ENCODE assay signal across 13 mouse cellular contexts in genomic region chr3:135628000-135628705, GRCm38 (mm10).
DNase-seq lines count a peak whose midpoint lies in the region; ATAC-seq and TF ChIP-seq lines count a peak whose summit lies in the region.
"Had no signal": no experiment of that assay in that cellular context is flagged by ENCODE, and none has a peak within 500 bp of the region (broad histone marks: within the 10 kb centered on the region; RNA-seq: fewer than 3 reads in every experiment).

No protein-coding gene starts in this region.

- peaks cover 10 to 26% of the 10 kb centered on the region in 2 experiments; a peak in 3 of 4 replicates for H3K4me1 ChIP-seq in heart, embryonic 14.5 days (ENCODE audit: control insufficient read depth in 2 of 2, insufficient read depth in 2 of 2, low read length in 2 of 2)
- H3K4me1 ChIP-seq in lung, embryonic 16.5 days (replicated peaks; ENCODE audit: control insufficient read depth, insufficient read depth, low read length) = peaks cover 3% of the 10 kb centered on the region; the same call in 1 of the 2 replicates
- H3K4me1 ChIP-seq in intestine, postnatal 0 days (replicated peaks; ENCODE audit: control insufficient read depth, insufficient read depth, low read length) = no peaks in the 10 kb centered on the region
- no peaks in the 10 kb centered on the region; the same call in 1 of the 2 replicates for H3K4me1 ChIP-seq in forebrain, embryonic 10.5 days

- peaks cover 61% of the 10 kb centered on the region for H3K36me3 ChIP-seq in heart, embryonic 14.5 days (ENCODE audit: control insufficient read depth, insufficient read depth, low read length)
- 0 out of 2 replicates have a peak, but pooled peaks cover 3% of the 10 kb centered on the region for H3K36me3 ChIP-seq in lung, embryonic 16.5 days (ENCODE audit: control insufficient read depth, insufficient read depth, low read length)
- peaks cover 36% of the 10 kb centered on the region for H3K36me3 ChIP-seq in intestine, postnatal 0 days (ENCODE audit: control insufficient read depth, insufficient read depth)
- H3K36me3 ChIP-seq in forebrain, embryonic 10.5 days (replicated peaks) = peaks cover 28% of the 10 kb centered on the region
- H3K36me3 ChIP-seq: liver, embryonic 13.5 days had no signal

- 66% methylated on average over 9 of the region's 9 CpGs for WGBS in heart, embryonic 14.5 days
- 82% methylated on average over 9 of the region's 9 CpGs for WGBS in lung, embryonic 16.5 days
- WGBS in intestine, postnatal 0 days = 87% methylated on average over 9 of the region's 9 CpGs
- 93% methylated on average over 9 of the region's 9 CpGs for WGBS in forebrain, embryonic 10.5 days

- no peak overlapping the region for H3K9ac ChIP-seq in heart, embryonic 14.5 days (ENCODE audit: low read length)
- no peak overlapping the region for H3K9ac ChIP-seq in lung, embryonic 16.5 days (ENCODE audit: low read length)
- H3K9ac ChIP-seq in intestine, postnatal 0 days (ENCODE audit: low read depth, low read length) = no peak overlapping the region
- H3K9ac ChIP-seq: liver, embryonic 13.5 days had no signal

- no peak overlapping the region for H3K4me3 ChIP-seq in heart, embryonic 14.5 days (ENCODE audit: control insufficient read depth in 1 of 2, insufficient read depth in 1 of 2, low read depth in 1 of 2, low read length in 2 of 2)
- H3K4me3 ChIP-seq in lung, embryonic 16.5 days (ENCODE audit: low read length) = no peak overlapping the region
- no peak overlapping the region for H3K4me3 ChIP-seq in intestine, postnatal 0 days (ENCODE audit: low read depth, low read length)
- H3K4me3 ChIP-seq in forebrain, embryonic 10.5 days = no peak overlapping the region
- H3K4me3 ChIP-seq: liver, embryonic 13.5 days; midbrain, embryonic 10.5 days had no signal

- ATAC-seq in heart, embryonic 14.5 days (ENCODE audit: insufficient number of reproducible peaks, insufficient read depth, low FRiP score, low read depth) = no peak
- no peak for ATAC-seq in lung, embryonic 16.5 days (ENCODE audit: low read depth)
- ATAC-seq in common myeloid progenitor, adult 5-6 weeks (replicated peaks; ENCODE audit: low read depth, poor library complexity, severe bottlenecking) = peak; percentile 45
- ATAC-seq in neutrophil, adult 5-6 weeks (ENCODE audit: extremely low read depth, insufficient number of reproducible peaks, low FRiP score, poor library complexity, severe bottlenecking) = peak; percentile 44; the same call in 1 of the 2 replicates
- no peak for ATAC-seq in intestine, postnatal 0 days

- TF ChIP-seq CTCF in intestine, postnatal 0 days (IDR thresholded peaks at IDR 0.05; ENCODE audit: low read depth) = no peak

- no peaks in the 10 kb centered on the region for H3K27me3 ChIP-seq in heart, embryonic 14.5 days (ENCODE audit: control insufficient read depth, insufficient read depth, low read length)
- H3K27me3 ChIP-seq in lung, embryonic 16.5 days (ENCODE audit: control insufficient read depth, insufficient read depth, low read depth, low read length) = no peaks in the 10 kb centered on the region
- no peaks in the 10 kb centered on the region for H3K27me3 ChIP-seq in intestine, postnatal 0 days (replicated peaks; ENCODE audit: control insufficient read depth, insufficient read depth, low read length)
- no peaks in the 10 kb centered on the region for H3K27me3 ChIP-seq in forebrain, embryonic 10.5 days (ENCODE audit: poor library complexity, severe bottlenecking)
- H3K27me3 ChIP-seq: liver, embryonic 13.5 days had no signal

- H3K27ac ChIP-seq in heart, embryonic 14.5 days (replicated peaks in 1 of 2; ENCODE audit: control insufficient read depth in 1 of 2, insufficient read depth in 1 of 2, low read depth in 2 of 2, low read length in 2 of 2) = peak overlapping the region; percentile 66 to 77
- H3K27ac ChIP-seq in lung, embryonic 16.5 days (ENCODE audit: low read length) = 0 out of 2 replicates have a peak overlapping the region, but pooled peaks have one; percentile 24
- H3K27ac ChIP-seq in intestine, postnatal 0 days (ENCODE audit: low read depth, low read length) = no peak overlapping the region
- H3K27ac ChIP-seq in forebrain, embryonic 10.5 days = no peak overlapping the region
- H3K27ac ChIP-seq: liver, embryonic 13.5 days; midbrain, embryonic 10.5 days had no signal

- no peaks in the 10 kb centered on the region for H3K9me3 ChIP-seq in heart, embryonic 14.5 days (ENCODE audit: control insufficient read depth, low read length)
- H3K9me3 ChIP-seq in lung, embryonic 16.5 days (ENCODE audit: control insufficient read depth, low read length) = no peaks in the 10 kb centered on the region
- H3K9me3 ChIP-seq in intestine, postnatal 0 days (ENCODE audit: control insufficient read depth) = no peaks in the 10 kb centered on the region
- no peaks in the 10 kb centered on the region for H3K9me3 ChIP-seq in forebrain, embryonic 10.5 days
- H3K9me3 ChIP-seq: liver, embryonic 13.5 days; midbrain, embryonic 10.5 days had no signal

- H3K4me2 ChIP-seq in heart, embryonic 14.5 days (ENCODE audit: low read length) = no peak overlapping the region
- no peak overlapping the region for H3K4me2 ChIP-seq in lung, embryonic 16.5 days (ENCODE audit: low read depth, low read length)
- H3K4me2 ChIP-seq in intestine, postnatal 0 days (replicated peaks; ENCODE audit: low read depth) = no peak overlapping the region
- H3K4me2 ChIP-seq: liver, embryonic 13.5 days had no signal

- DNase-seq in heart, adult 18-20 months = no peak
- DNase-seq in lung, adult 18-20 months = no peak
- no peak for DNase-seq in forebrain, embryonic 10.5 days (ENCODE audit: extremely low spot score, low spot score)
- DNase-seq: adrenal gland, postnatal 25 days; cerebellum, adult 11-12 months; heart, postnatal 4 days; liver, embryonic 13.5 days had no signal

Comparison
In these comparisons a context has a peak if more than half of its experiments do, and no peak if none do; other contexts are left out.
1. ATAC-seq: peak in common myeloid progenitor, adult 5-6 weeks (single experiment) and neutrophil, adult 5-6 weeks (single experiment); none in heart, embryonic 14.5 days (single experiment), lung, embryonic 16.5 days (single experiment) and intestine, postnatal 0 days (single experiment).
2. H3K27ac ChIP-seq: peak in heart, embryonic 14.5 days (2 of 2) and lung, embryonic 16.5 days (single experiment); none in intestine, postnatal 0 days (single experiment) and forebrain, embryonic 10.5 days (single experiment).